Mouse (Mus musculus): Measurements from ENCODE around the gene Fbxl3.

- TF ChIP-seq CTCF (IDR thresholded peaks at IDR 0.05; ENCODE audit: low read depth) (no peak), EP300 (IDR thresholded peaks at IDR 0.05; ENCODE audit: low read depth) (no peak)
Observed at GRCm38 (mm10) chr14:103098587-103099235, 655 bp downstream of the Fbxl3 start.
